Comparison of ENCODE assay signal across 8 mouse cellular contexts in the genomic region with DNA sequence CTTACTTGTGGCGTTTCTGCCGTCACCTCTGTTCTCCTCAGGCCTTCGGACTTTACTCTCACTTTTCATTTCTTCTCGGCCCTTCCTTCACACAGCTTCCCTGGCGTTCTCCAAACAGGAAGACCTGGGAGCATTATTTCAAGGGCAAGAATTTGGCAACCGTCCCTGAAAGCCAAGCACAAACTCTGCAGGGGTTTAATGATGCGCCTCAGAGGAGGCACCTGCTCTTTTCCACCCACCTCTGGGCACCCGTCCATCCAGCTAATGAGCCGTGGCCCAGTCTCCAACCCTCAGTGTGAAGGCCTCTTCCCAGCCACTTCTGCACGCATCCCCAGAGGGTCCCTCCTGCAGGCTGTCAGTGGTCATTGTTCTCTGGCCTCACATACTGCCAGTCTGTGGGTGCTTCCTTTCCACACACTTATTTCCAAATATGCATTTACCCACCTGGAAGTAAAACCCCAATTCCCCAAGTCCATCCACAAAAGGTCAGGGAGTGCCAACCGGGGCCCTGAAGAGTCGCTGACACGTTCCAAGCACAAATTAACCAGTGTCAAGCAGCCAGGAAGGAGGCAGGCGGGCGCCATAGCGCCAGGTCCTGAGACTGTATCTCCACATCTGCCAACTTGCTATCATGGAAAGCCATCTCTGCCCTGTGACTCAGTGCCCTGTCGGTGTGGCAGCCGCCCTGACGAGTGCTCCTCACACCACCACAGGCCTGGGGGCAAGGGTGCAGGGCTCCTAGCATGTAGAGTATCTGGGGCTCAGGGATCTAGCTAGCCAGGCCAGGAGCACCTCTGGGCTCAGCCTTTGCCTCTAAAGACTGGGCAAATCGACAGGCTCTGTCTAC. TPM values are rescaled to one million over a fixed set of nuclear protein-coding genes. Genes with fewer than 3 reads are reported as not detected.
DNase-seq lines count a peak whose midpoint lies in the region; ATAC-seq and TF ChIP-seq lines count a peak whose summit lies in the region.

No protein-coding gene starts in this region.

- no peak overlapping the region for H3K4me3 ChIP-seq in intestine, embryonic 15.5 days (replicated peaks)
- H3K4me3 ChIP-seq in intestine, postnatal 0 days (ENCODE audit: low read depth, low read length) = no peak overlapping the region
- no peak overlapping the region for H3K4me3 ChIP-seq in myocyte

- peak; percentile 96 for DNase-seq in kidney, adult 11 months
- no peak for DNase-seq in thymus, adult 18-20 months
- no peak for DNase-seq in right cerebral cortex, postnatal 14 days
- no peak for DNase-seq in thymus, postnatal 36 days

- H3ac ChIP-seq in myocyte (ENCODE audit: control insufficient read depth, insufficient read length) = no peak overlapping the region

- peak; percentile 9; the same call in 1 of the 2 replicates for ATAC-seq in intestine, embryonic 15.5 days
- no peak for ATAC-seq in intestine, postnatal 0 days
- peak; percentile 36; the same call in 1 of the 2 replicates for ATAC-seq in cerebellum, adult (ENCODE audit: insufficient number of reproducible peaks, low FRiP score, low TSS enrichment)

- TF ChIP-seq POLR2A in myocyte (IDR thresholded peaks at IDR 0.05; ENCODE audit: insufficient read length, low read depth) = no peak

- 67% methylated on average over 20 of the region's 20 CpGs for WGBS in intestine, embryonic 15.5 days
- 65% methylated on average over 20 of the region's 20 CpGs for WGBS in intestine, postnatal 0 days

- no peak overlapping the region for H3K9ac ChIP-seq in intestine, embryonic 15.5 days
- H3K9ac ChIP-seq in intestine, postnatal 0 days (ENCODE audit: low read depth, low read length) = no peak overlapping the region

- H3K27ac ChIP-seq in intestine, embryonic 15.5 days = no peak overlapping the region
- H3K27ac ChIP-seq in intestine, postnatal 0 days (ENCODE audit: low read depth, low read length) = no peak overlapping the region; the same call in 1 of the 2 replicates

- H3K36me3 ChIP-seq in intestine, embryonic 15.5 days = no peaks in the 10 kb centered on the region
- H3K36me3 ChIP-seq in intestine, postnatal 0 days (ENCODE audit: control insufficient read depth, insufficient read depth) = no peaks in the 10 kb centered on the region
- no peaks in the 10 kb centered on the region for H3K36me3 ChIP-seq in myocyte (ENCODE audit: control insufficient read depth, insufficient read depth)

- no peaks in the 10 kb centered on the region for H3K9me3 ChIP-seq in intestine, embryonic 15.5 days
- no peaks in the 10 kb centered on the region for H3K9me3 ChIP-seq in intestine, postnatal 0 days (ENCODE audit: control insufficient read depth)

- no peaks in the 10 kb centered on the region for H3K27me3 ChIP-seq in intestine, embryonic 15.5 days (replicated peaks)
- H3K27me3 ChIP-seq in intestine, postnatal 0 days (replicated peaks; ENCODE audit: control insufficient read depth, insufficient read depth, low read length) = no peaks in the 10 kb centered on the region
- no peaks in the 10 kb centered on the region for H3K27me3 ChIP-seq in myocyte (ENCODE audit: control insufficient read depth, insufficient read depth, insufficient read length)

- TF ChIP-seq CTCF in intestine, postnatal 0 days (IDR thresholded peaks at IDR 0.05; ENCODE audit: low read depth) = no peak

- peaks cover 17% of the 10 kb centered on the region for H3K4me1 ChIP-seq in intestine, embryonic 15.5 days (replicated peaks)
- H3K4me1 ChIP-seq in intestine, postnatal 0 days (replicated peaks; ENCODE audit: control insufficient read depth, insufficient read depth, low read length) = no peaks in the 10 kb centered on the region

- no peaks in the 10 kb centered on the region for H3K79me2 ChIP-seq in myocyte (ENCODE audit: control insufficient read depth, insufficient read depth)

- no peak overlapping the region for H3K4me2 ChIP-seq in intestine, embryonic 15.5 days (replicated peaks)
- H3K4me2 ChIP-seq in intestine, postnatal 0 days (replicated peaks; ENCODE audit: low read depth) = no peak overlapping the region
- H3K4me2 ChIP-seq in myocyte (ENCODE audit: low read depth) = peak overlapping the region; percentile 76

TF ChIP-seq in myocyte, 11 proteins besides CTCF, POLR2A, EP300 and RAD21:
- no peak for TF ChIP-seq E2F4 (IDR thresholded peaks at IDR 0.05; ENCODE audit: insufficient read depth)
- TF ChIP-seq MAX (IDR thresholded peaks at IDR 0.05; ENCODE audit: low read depth) = no peak
- peak in 2 of 3 experiments; percentile 48 to 78 for TF ChIP-seq MYOD1 (IDR thresholded peaks at IDR 0.05; ENCODE audit: control insufficient read depth in 1 of 3, insufficient read length in 2 of 3, low read depth in 2 of 3)
- no peak for TF ChIP-seq USF1 (IDR thresholded peaks at IDR 0.05; ENCODE audit: low read depth)

RNA-seq across cellular contexts. Expression of a gene that starts 56.0 kb away (rescaled TPM):
- polyA plus RNA-seq in intestine, embryonic 15.5 days (2015; fragmentation: Nextera tagmentation; extraction: Ambion mirVana) = 0.80 and 1.2 TPM in 2 replicates
- polyA plus RNA-seq in intestine, postnatal 0 days (2015; fragmentation: Nextera tagmentation; extraction: Ambion mirVana) = 0.75 and 0.81 TPM in 2 replicates
- polyA plus RNA-seq in myocyte (2012; fragmentation: generic; extraction: Trizol) = not detected
